Mouse (Mus musculus): ENCODE data around the gene Prss36. TPM values are rescaled to one million over a fixed set of nuclear protein-coding genes. Genes with fewer than 3 reads are reported as not detected.

Gene Prss36
- total and polyA plus RNA-seq, 3 experiments, result 6.1 to 8.3 (median 7.7) TPM

DNA sequence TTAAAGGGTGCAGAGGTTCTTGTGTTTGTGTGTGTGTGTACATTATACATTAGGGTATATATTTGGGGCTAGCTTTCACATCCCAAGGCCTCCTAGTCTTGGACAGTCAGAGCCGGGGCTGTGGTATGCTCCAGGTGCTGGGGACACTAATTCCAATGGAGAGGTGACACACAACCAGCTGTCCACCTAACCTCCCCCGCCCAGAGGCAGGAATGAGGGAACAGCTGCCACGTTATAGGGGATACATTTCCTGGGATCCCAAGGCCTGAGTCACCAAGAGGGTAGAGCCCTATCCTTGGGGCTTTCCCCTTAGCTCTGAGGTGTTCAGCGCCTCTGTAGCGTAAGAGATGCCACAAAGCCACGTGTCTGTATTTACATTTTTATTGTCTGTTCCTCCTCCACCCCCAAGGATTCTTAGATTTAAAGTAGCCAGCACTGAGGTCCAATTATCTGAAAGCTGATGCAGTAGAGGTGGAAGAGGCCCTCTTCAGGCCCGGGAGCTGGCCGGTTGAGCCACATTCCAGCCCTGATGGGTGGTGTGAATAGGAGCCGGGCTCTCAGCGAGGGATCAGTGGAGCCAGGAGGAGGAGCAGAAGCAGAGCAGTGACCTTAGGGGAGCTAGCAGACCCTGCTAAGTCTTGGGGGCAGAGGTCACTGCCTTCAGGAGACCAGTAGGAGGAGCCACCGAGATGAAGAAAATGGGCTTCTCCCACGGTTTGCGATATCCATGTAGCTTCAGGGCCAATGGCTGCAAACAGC is 14.1 kb downstream of the Prss36 start:
- no peaks in the 10 kb centered on the region for H3K9me3 ChIP-seq (replicated peaks; ENCODE audit: low read length)
- H3K36me3 ChIP-seq (replicated peaks in 1 of 2; ENCODE audit: control insufficient read depth in 1 of 2, insufficient read depth in 1 of 2, low read length in 1 of 2), result peaks cover 0 to 9% of the 10 kb centered on the region in 2 experiments
- no peak overlapping the region for H3K9ac ChIP-seq (ENCODE audit: insufficient read depth, low read depth)
- H3K4me2 ChIP-seq (ENCODE audit: insufficient read depth, low read depth, poor library complexity, severe bottlenecking), result no peak overlapping the region
- peaks cover 8 to 46% of the 10 kb centered on the region in 2 experiments for H3K4me1 ChIP-seq (ENCODE audit: control insufficient read depth in 1 of 2, insufficient read depth in 2 of 2)
- in situ Hi-C loops (cut with MboI; ENCODE audit: low pct_ligation_motif_present, low pct_unique_long_range_greater_than_20kb, low sequenced_read_pairs) (loop anchor here (5.0 kb wide), 1 partner anchor 155 kb away; the partner anchor contains the start of gene Setd1a), dilution Hi-C loops (cut with MboI; ENCODE audit: extremely low pct_ligation_motif_present, extremely low pct_unique_long_range_greater_than_20kb, low sequenced_read_pairs) (no loop called here)
- peaks cover 10% of the 10 kb centered on the region for H3K27me3 ChIP-seq (replicated peaks)
- no peaks in the 10 kb centered on the region for H3K79me2 ChIP-seq (replicated peaks; ENCODE audit: control insufficient read depth, extremely low read depth, insufficient read depth, poor library complexity, severe bottlenecking)
- TF ChIP-seq EP300 (IDR thresholded peaks at IDR 0.05; ENCODE audit: low read length), result no peak
- no peak for TF ChIP-seq RAD21 (IDR thresholded peaks at IDR 0.05; ENCODE audit: low read depth, low read length)
- TF ChIP-seq ZNF384 (IDR thresholded peaks at IDR 0.05; ENCODE audit: low read depth, low read length), result no peak
- no peak for TF ChIP-seq RCOR1 (conservative IDR thresholded peaks at IDR 0.05; ENCODE audit: low read depth, low read length)
- TF ChIP-seq SIN3A (IDR thresholded peaks at IDR 0.05; ENCODE audit: low read length), result no peak
- no peak for TF ChIP-seq ZMIZ1 (IDR thresholded peaks at IDR 0.05; ENCODE audit: low read depth, low read length)
- peak in 1 of 2 experiments; percentile 26; a peak in 2 of 4 replicates for TF ChIP-seq CTCF (conservative IDR thresholded peaks at IDR 0.05 in 1 of 2, IDR thresholded peaks at IDR 0.05 in 1 of 2; ENCODE audit: low read depth in 2 of 2, low read length in 2 of 2)
- no peak for TF ChIP-seq NELFE (IDR thresholded peaks at IDR 0.05; ENCODE audit: low read depth, low read length)
- no peak for TF ChIP-seq ZC3H11A (IDR thresholded peaks at IDR 0.05; ENCODE audit: low read depth, low read length)
- no peak for TF ChIP-seq TBP (conservative IDR thresholded peaks at IDR 0.05; ENCODE audit: low read depth, low read length)
- TF ChIP-seq IRF4 (IDR thresholded peaks at IDR 0.05; ENCODE audit: low read depth, low read length), result no peak
- no peak for TF ChIP-seq TCF12 (IDR thresholded peaks at IDR 0.05; ENCODE audit: low read depth, low read length)
- no peak for TF ChIP-seq USF1 (IDR thresholded peaks at IDR 0.05; ENCODE audit: low read depth, low read length)
- 0 out of 2 replicates have a peak, but pooled peaks have one; percentile 27 for TF ChIP-seq BHLHE40 (IDR thresholded peaks at IDR 0.05; ENCODE audit: low read depth, low read length)
- peak; percentile 36; the same call in 1 of the 2 replicates for TF ChIP-seq MAX (IDR thresholded peaks at IDR 0.05; ENCODE audit: low read length)
- no peak for TF ChIP-seq JUND (conservative IDR thresholded peaks at IDR 0.05; ENCODE audit: low read depth, low read length)
- no peak for TF ChIP-seq SMC3 (IDR thresholded peaks at IDR 0.05; ENCODE audit: low read depth, low read length)
- no peak overlapping the region for H3K4me3 ChIP-seq (replicated peaks in 1 of 3; ENCODE audit: low read depth in 2 of 3, low read length in 2 of 3, poor library complexity in 1 of 3)
- H3K27ac ChIP-seq (ENCODE audit: insufficient read depth, low read depth), result no peak overlapping the region
- no peak for DNase-seq (ENCODE audit: extremely low read depth)

DNA sequence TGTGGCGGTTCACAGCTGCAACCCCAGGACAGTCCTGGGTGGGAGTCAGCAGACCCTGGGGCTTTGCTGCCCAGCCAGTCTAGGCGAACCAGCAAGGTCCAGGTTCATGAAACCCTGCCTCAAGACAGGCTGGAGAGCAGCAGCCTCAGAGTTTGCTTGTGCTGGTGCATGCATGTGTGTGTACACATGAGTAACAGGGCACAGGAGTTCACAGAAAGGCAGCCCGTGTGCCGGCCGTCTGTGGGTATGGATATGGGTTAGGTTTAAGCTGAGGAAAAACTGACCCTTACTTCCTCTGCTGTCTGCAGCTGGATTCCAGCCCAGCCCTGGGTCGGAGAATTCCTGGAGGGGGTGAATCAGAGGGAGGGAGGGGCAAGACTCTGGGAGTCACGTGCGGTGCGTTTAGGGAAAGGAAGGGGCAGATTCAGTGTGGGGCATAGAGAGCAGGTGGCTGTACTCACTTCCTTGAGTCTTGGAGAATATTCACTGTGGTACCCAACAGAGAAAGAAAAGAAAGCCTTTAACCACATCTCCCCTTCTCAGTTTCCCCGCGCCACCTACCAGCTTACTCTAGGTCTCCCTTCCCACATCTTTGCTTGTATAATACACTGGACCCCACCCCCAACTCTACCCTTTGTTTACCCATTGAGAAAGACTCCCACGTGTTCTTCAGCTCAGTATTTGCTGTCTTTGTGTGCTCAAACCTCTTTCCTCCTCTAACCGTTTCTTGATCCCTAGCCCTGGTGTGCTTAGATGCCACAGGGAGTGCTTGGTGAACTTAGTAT is 15.0 kb downstream of the Prss36 start:
- dilution Hi-C loops (cut with MboI; ENCODE audit: extremely low pct_ligation_motif_present, extremely low pct_unique_long_range_greater_than_20kb, low sequenced_read_pairs) (no loop called here), in situ Hi-C loops (cut with MboI; ENCODE audit: low pct_ligation_motif_present, low pct_unique_long_range_greater_than_20kb, low sequenced_read_pairs) (loop anchor here (5.0 kb wide), 1 partner anchor 154 kb away; the partner anchor contains the start of gene Setd1a)
- H3K27ac ChIP-seq (ENCODE audit: insufficient read depth, low read depth), result no peak overlapping the region
- DNase-seq (ENCODE audit: extremely low read depth), result no peak
- H3K9ac ChIP-seq (ENCODE audit: insufficient read depth, low read depth), result no peak overlapping the region
- no peak overlapping the region for H3K4me2 ChIP-seq (ENCODE audit: insufficient read depth, low read depth, poor library complexity, severe bottlenecking)
- peaks cover 5 to 18% of the 10 kb centered on the region in 2 experiments for H3K36me3 ChIP-seq (replicated peaks in 1 of 2; ENCODE audit: control insufficient read depth in 1 of 2, insufficient read depth in 1 of 2, low read length in 1 of 2)
- no peaks in the 10 kb centered on the region for H3K9me3 ChIP-seq (replicated peaks; ENCODE audit: low read length)
- H3K4me1 ChIP-seq (ENCODE audit: control insufficient read depth in 1 of 2, insufficient read depth in 2 of 2), result peaks cover 8 to 46% of the 10 kb centered on the region in 2 experiments
- peaks cover 8% of the 10 kb centered on the region for H3K27me3 ChIP-seq (replicated peaks)
- H3K79me2 ChIP-seq (replicated peaks; ENCODE audit: control insufficient read depth, extremely low read depth, insufficient read depth, poor library complexity, severe bottlenecking), result no peaks in the 10 kb centered on the region
- no peak overlapping the region for H3K4me3 ChIP-seq (replicated peaks in 1 of 3; ENCODE audit: low read depth in 2 of 3, low read length in 2 of 3, poor library complexity in 1 of 3)
- TF ChIP-seq JUN (IDR thresholded peaks at IDR 0.05; ENCODE audit: insufficient read depth, low read depth, low read length) (no peak), BHLHE40 (IDR thresholded peaks at IDR 0.05; ENCODE audit: low read depth, low read length) (0 out of 2 replicates have a peak, but pooled peaks have one; percentile 22)
